Comparison of ENCODE assay signal across 16 mouse cellular contexts in the genomic region with DNA sequence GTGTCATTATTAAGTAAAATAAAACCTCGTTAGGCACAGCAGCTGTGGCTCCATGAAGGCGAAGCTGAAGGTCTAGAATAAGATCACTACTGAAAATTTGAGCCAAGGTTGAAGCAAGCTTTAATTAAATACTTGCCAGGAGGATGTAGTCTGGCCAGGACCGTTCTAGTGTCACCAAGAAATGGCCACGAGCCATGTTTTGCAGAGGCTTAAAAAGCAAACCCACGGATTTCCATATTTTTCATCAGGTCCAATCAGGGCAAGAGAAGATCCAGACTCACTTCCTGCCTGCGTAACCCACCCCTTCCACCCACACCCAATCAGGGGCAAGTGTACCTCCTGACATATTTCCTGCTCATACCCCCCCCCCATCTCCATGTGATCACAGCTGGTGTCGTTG.
"Had no signal": no experiment of that assay in that cellular context is flagged by ENCODE, and none has a peak within 500 bp of the region (broad histone marks: within the 10 kb centered on the region; RNA-seq: fewer than 3 reads in every experiment).

No protein-coding gene starts in this region.

- H3K9ac ChIP-seq: neural tube, embryonic 13.5 days; neural tube, embryonic 15.5 days; stomach, embryonic 15.5 days had no signal

- H3K36me3 ChIP-seq: neural tube, embryonic 13.5 days; neural tube, embryonic 15.5 days; stomach, embryonic 15.5 days had no signal

- H3K4me3 ChIP-seq: neural tube, embryonic 13.5 days; neural tube, embryonic 15.5 days; stomach, embryonic 15.5 days had no signal

- H3K4me2 ChIP-seq: neural tube, embryonic 13.5 days; neural tube, embryonic 15.5 days; stomach, embryonic 15.5 days had no signal

- H3K27me3 ChIP-seq: neural tube, embryonic 13.5 days; neural tube, embryonic 15.5 days; stomach, embryonic 15.5 days had no signal

- H3K9me3 ChIP-seq: neural tube, embryonic 13.5 days; neural tube, embryonic 15.5 days; stomach, embryonic 15.5 days had no signal

- H3K27ac ChIP-seq: neural tube, embryonic 13.5 days; neural tube, embryonic 15.5 days; stomach, embryonic 15.5 days; stomach, postnatal 0 days had no signal

- H3K4me1 ChIP-seq: neural tube, embryonic 13.5 days; neural tube, embryonic 15.5 days; stomach, embryonic 15.5 days had no signal

- DNase-seq: retina, postnatal 1 day; right cerebral cortex, adult 18-20 months; right cerebral cortex, postnatal 14 days; right cerebral cortex, postnatal 25 days; right cerebral cortex, postnatal 4 days; spleen, adult 18-20 months; thymus, adult 18-20 months; thymus, adult 2 months; thymus, postnatal 14 days; thymus, postnatal 25 days; thymus, postnatal 36 days; thymus, postnatal 4 days had no signal
